Mouse (Mus musculus) heart, embryonic 12.5 days (tissue): ENCODE results near the gene Trim41. TPM values are rescaled to one million over a fixed set of nuclear protein-coding genes. Genes with fewer than 3 reads are reported as not detected.

Source experiments
- ATAC-seq: fragments of 200-750 bp; cut with Nextera tagmentation; 2 replicates; pipeline ENCODE4 v1.8.0; 2017; ENCODE audit warnings: moderate TSS enrichment, moderate library complexity; ENCODE audit not compliant: insufficient number of reproducible peaks, low FRiP score
- H3K27ac ChIP-seq: fragments of 300-500 bp; sonication (generic); 2 replicates; pipeline ENCODE4 v1.5.1; 2016; ENCODE audit warnings: mild to moderate bottlenecking, moderate library complexity; ENCODE audit not compliant: poor library complexity, severe bottlenecking
- H3K27me3 ChIP-seq: fragments of 300-500 bp; sonication (generic); replicated peaks from 2 replicates; pipeline ENCODE4 v1.6.1; 2016; ENCODE audit warnings: mild to moderate bottlenecking, moderate library complexity
- H3K36me3 ChIP-seq: fragments of 300-500 bp; sonication (generic); 2 replicates; pipeline ENCODE4 v1.6.1; 2016; ENCODE audit warnings: mild to moderate bottlenecking, moderate library complexity
- H3K4me1 ChIP-seq: fragments of 300-500 bp; sonication (generic); replicated peaks from 2 replicates; pipeline ENCODE4 v1.6.1; 2016; ENCODE audit warnings: mild to moderate bottlenecking
- H3K4me2 ChIP-seq: fragments of 300-500 bp; sonication (generic); 2 replicates; pipeline ENCODE4 v1.6.1; 2016; ENCODE audit warnings: mild to moderate bottlenecking, moderate library complexity
- H3K4me3 ChIP-seq: fragments of 300-500 bp; sonication (generic); 2 replicates; pipeline ENCODE4 v1.5.1; 2016; ENCODE audit warnings: mild to moderate bottlenecking
- H3K9ac ChIP-seq: fragments of 300-500 bp; sonication (generic); 2 replicates; pipeline ENCODE4 v1.6.1; 2016; ENCODE audit warnings: mild to moderate bottlenecking, moderate library complexity
- H3K9me3 ChIP-seq: fragments of 300-500 bp; sonication (generic); replicated peaks from 2 replicates; pipeline ENCODE4 v1.6.1; 2016; ENCODE audit warnings: mild to moderate bottlenecking, moderate library complexity
- WGBS: fragments of 180-500 bp; shearing (Covaris S2); methylation state at CpG from one replicate; pipeline ENCODE4 v1.1.7; 2016; 5-methylcytosine and 5-hydroxymethylcytosine counted together
- polyA plus RNA-seq: library from polyadenylated mRNA; unstranded; fragments of >200 nt; fragmentation: Nextera tagmentation; extraction: Ambion mirVana; gene quantifications from 2 replicates; pipeline ENCODE4 v1.2.1, GENCODE M21; 2016

The Trim41 gene
- polyA plus RNA-seq, 1 experiment from 2014 or later = 4.4 TPM

- H3K4me2 ChIP-seq = no peak overlapping the region
- no peak overlapping the region for H3K27ac ChIP-seq
- H3K9ac ChIP-seq = no peak overlapping the region
- H3K4me3 ChIP-seq = no peak overlapping the region
- H3K36me3 ChIP-seq = no peaks in the 10 kb centered on the region
- ATAC-seq = no peak
- no peaks in the 10 kb centered on the region for H3K27me3 ChIP-seq
- 86% methylated on average over 9 of the region's 9 CpGs for WGBS
- H3K4me1 ChIP-seq = no peaks in the 10 kb centered on the region
- no peaks in the 10 kb centered on the region for H3K9me3 ChIP-seq
These were observed 53.0 kb downstream of the Trim41 start for GRCm38 (mm10) chr11:48764119-48764518.

DNA sequence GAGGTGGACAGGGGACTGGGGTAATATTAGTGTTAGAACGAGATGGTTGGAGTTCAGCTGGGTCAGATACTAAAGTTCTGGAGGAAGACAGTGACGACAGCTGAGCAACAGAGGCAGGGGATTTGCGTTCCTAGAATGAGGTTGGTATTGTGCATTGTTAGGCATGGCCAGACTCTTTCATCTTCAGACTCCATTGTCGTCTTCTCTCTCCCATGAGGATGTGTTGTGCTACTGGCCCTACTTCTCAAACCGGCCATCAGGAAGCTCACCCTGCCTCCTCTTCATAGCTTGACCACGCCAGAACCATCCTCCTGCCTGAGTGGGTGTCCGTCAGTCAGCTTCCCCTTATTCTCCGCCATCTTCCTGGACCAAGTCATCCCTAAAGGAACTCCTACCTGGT, 58.1 kb downstream of the Trim41 start:
- no peaks in the 10 kb centered on the region for H3K9me3 ChIP-seq
- H3K36me3 ChIP-seq = no peaks in the 10 kb centered on the region
- H3K4me2 ChIP-seq = no peak overlapping the region
- 76% methylated on average over 8 of the region's 8 CpGs for WGBS
- ATAC-seq = no peak
- H3K4me1 ChIP-seq = no peaks in the 10 kb centered on the region
- no peak overlapping the region for H3K27ac ChIP-seq
- no peak overlapping the region for H3K9ac ChIP-seq
- no peaks in the 10 kb centered on the region for H3K27me3 ChIP-seq
- H3K4me3 ChIP-seq = no peak overlapping the region

Other genes with a start within 250 kb of the Trim41 start
- 397 and 428 TPM in 2 replicates for gene Rack1, start 17.0 kb downstream of the Trim41 start, polyA plus RNA-seq
- gene Trim7, start 8.8 kb upstream of the Trim41 start, polyA plus RNA-seq = 0.39 and 0.52 TPM in 2 replicates
- 3.3 and 5.3 TPM in 2 replicates for gene Gm12184, start 9.3 kb upstream of the Trim41 start, polyA plus RNA-seq
- gene Irgm1, start 54.3 kb upstream of the Trim41 start, polyA plus RNA-seq = 7.6 and 7.7 TPM in 2 replicates
- 0.09 and 0.22 TPM in 2 replicates for gene Gm5431, start 84.9 kb upstream of the Trim41 start, polyA plus RNA-seq
- gene Psme2b, start 128.8 kb upstream of the Trim41 start, polyA plus RNA-seq = 1.1 and 1.5 TPM in 2 replicates
- not detected in 2 replicates for gene Olfr56, start 161.5 kb upstream of the Trim41 start, polyA plus RNA-seq
- 0.09 TPM in 1 of 2 replicates, not detected in the other for gene 9930111J21Rik1, start 162.0 kb upstream of the Trim41 start, polyA plus RNA-seq
- not detected in 2 replicates for gene Gm12185, start 174.9 kb upstream of the Trim41 start, polyA plus RNA-seq
- not detected in 2 replicates for gene Tgtp1, start 176.8 kb upstream of the Trim41 start, polyA plus RNA-seq
- 0.23 and 0.24 TPM in 2 replicates for gene 9930111J21Rik2, start 233.9 kb upstream of the Trim41 start, polyA plus RNA-seq
- not detected in 2 replicates for gene Tgtp2, start 246.9 kb upstream of the Trim41 start, polyA plus RNA-seq